Mouse (Mus musculus): ENCODE measurements around the gene Cmpk2.
"Not testable (repeated sequence)": the region's sequence is repeated elsewhere in the genome, so short reads cannot be mapped to it uniquely, and the experiment has no call there.

The Cmpk2 gene

DNA sequence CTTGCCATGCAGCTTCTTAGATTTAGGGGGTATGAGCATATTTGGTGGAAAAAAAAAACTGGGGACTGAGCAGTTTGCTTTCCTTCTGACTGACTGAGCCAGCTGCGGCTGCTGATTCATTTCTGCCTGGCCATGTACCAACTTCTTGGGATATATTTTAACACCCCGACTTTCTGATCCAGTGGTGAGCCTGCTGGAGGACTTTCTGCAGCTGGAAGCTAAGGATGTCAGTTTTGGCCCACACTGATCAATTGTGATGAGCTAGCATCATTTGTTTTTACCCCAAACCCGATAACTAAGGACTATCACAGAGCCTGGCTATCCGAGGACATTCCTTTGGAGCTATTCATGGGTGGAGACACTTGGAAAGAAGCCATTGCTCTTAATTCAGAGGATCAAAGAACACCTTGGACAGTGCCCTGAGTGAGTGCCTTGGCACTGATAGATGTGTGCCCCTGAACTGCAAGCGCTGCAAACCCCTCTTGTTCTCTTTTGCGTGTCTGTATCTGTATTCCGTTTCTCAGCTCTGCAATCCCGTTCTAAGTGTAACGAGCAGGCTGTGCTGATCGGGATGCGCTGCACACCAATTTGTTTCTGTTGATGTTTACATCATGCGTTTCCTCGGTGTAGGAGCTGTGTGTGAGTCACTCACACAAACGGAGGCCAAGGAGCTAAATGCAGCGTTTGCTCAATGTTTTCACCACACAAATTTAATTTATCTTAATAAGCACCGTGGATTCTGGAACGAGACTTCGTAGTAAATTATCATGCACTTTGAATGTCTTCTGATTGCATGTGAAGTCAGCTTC lies 9.4 kb downstream of the Cmpk2 start:
- in situ Hi-C loops (cut with MboI, MseI): no loop called here

DNA sequence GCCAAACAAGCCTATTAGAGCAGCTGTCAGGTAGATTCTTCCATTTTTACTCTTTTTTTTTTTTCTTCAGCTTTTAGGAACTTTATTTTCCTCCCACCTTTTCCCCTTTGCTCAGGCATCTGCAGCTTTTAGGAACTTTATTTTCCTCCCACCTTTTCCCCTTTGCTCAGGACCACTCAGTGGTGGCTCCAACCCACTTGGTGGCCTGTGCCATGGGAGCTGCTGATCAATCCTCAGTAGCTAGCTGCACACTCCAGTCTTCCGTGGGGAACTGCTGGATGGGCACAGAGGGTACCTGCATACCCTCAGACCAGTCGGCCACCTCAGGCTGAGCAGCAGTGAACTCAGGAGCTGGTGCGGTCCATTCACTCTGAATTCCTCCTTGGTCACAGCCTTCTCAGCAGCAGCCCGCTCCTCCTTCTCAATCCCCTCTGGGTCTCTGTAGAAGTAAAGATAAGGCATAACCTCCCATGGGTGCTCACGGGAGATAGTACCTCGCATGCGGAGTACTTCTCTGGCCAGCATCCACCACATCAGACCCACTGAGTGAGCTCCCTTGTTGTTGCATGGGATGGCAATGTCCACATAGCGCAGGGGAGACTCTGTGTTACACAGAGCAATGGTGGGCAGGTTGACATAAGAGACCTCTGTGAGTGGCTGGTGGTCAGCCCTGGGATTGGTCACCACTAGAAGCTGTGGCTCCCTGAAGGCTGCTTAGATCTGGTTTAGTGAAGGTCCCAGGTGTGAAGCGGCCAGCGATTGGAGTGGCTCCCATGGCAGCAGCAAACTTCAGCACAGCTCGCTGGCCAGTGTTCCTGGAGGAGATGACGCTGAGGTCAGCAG lies 17.0 kb downstream of the Cmpk2 start:
- in situ Hi-C loops (cut with MboI, MseI): not testable (repeated sequence)

GRCm38 (mm10) chr12:26487874-26488616 lies 19.0 kb downstream of the Cmpk2 start:
- in situ Hi-C loops (cut with MboI, MseI): no loop called here

- in situ Hi-C loops (cut with MboI, MseI): no loop called here
Observed at GRCm38 (mm10) chr12:26488617-26489274, 19.7 kb downstream of the Cmpk2 start.

DNA sequence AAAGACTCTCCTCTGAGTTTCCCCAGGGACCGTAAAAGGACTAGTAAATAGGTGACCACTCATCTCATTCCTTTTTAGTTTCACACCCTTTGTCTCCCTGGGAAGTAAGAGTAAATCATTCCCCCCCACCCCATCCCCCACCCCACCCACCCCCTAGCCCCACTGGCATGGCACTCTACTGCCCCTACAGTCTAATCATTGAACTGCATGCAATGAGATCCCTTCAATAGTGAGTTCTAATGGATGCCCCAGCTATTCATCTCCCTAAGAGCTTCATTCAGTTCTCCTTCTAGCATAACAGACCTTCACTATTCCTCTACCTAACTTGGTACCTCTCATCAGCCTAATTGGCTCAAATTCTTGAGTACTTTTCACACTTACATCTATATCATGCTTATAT lies 20.9 kb downstream of the Cmpk2 start:
- in situ Hi-C loops (cut with MboI, MseI): no loop called here

- in situ Hi-C loops (cut with MboI, MseI): no loop called here
Observed at GRCm38 (mm10) chr12:26501042-26501441, 32.0 kb downstream of the Cmpk2 start.

GRCm38 (mm10) chr12:26510971-26511370 lies 42.0 kb downstream of the Cmpk2 start:
- in situ Hi-C loops (cut with MboI, MseI): no loop called here

- in situ Hi-C loops (cut with MboI, MseI): no loop called here
Observed at GRCm38 (mm10) chr12:26518206-26518605, 49.2 kb downstream of the Cmpk2 start.

GRCm38 (mm10) chr12:26524943-26525697 lies 56.1 kb downstream of the Cmpk2 start:
- in situ Hi-C loops (cut with MboI, MseI): no loop called here

GRCm38 (mm10) chr12:26525698-26526026 lies 56.7 kb downstream of the Cmpk2 start:
- in situ Hi-C loops (cut with MboI, MseI): no loop called here

All from T-helper 17 cell (primary cell).